Mouse (Mus musculus): Measurements from ENCODE around the gene Tnfsf11.

Tnfsf11 gene

DNA sequence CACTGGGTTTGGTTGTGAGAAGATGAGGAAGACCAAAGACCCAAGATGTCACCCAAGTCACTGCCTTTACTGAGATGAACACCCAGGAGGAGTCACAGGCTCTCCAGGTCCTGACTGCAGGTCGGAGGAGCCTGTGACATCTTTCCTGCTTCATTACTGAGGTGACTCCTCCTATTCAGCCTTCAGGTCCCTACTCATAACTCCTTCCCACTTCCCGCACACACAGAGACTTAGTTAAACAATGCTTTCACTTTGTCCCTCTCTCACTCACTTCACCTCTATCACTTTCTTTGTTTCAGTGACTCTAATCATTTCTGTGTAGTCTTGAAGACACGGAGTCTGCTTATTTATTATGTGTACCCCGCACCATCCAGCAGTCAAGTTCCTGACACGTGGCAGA, 11.7 kb upstream of the Tnfsf11 start:
- no peak for DNase-seq (ENCODE audit: low read depth, low spot score)
- Histone ChIP-seq H3K36me3 (ENCODE audit: control insufficient read depth, insufficient read depth, low read length, poor library complexity, severe bottlenecking) (no peaks in the 10 kb centered on the region), H3K27me3 (ENCODE audit: control insufficient read depth, insufficient read depth, low read length, poor library complexity, severe bottlenecking) (no peaks in the 10 kb centered on the region)

DNA sequence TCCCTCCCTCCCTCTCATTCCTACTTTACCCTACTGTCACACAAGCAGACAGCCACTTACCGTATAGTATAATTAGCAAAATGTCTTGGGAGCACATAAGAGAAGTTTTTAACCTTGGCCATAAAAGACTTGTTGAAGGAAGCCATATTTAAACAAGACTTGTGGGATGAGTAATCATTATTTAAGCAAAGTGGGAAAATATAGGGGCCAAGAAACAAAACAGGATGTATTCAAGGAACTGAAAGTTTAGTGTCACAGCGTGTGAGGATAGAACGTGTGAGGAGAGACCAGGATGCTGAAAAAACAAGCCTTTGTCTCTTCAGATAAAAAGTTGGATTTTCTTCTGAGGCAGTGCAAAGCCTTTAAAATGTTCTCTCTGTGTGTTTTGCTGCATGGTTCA, 11.2 kb upstream of the Tnfsf11 start:
- no peaks in the 10 kb centered on the region for H3K36me3 ChIP-seq (ENCODE audit: control insufficient read depth, insufficient read depth, low read length, poor library complexity, severe bottlenecking)
- H3K27me3 ChIP-seq (ENCODE audit: control insufficient read depth, insufficient read depth, low read length, poor library complexity, severe bottlenecking): no peaks in the 10 kb centered on the region
- DNase-seq (ENCODE audit: low read depth, low spot score): no peak

DNA sequence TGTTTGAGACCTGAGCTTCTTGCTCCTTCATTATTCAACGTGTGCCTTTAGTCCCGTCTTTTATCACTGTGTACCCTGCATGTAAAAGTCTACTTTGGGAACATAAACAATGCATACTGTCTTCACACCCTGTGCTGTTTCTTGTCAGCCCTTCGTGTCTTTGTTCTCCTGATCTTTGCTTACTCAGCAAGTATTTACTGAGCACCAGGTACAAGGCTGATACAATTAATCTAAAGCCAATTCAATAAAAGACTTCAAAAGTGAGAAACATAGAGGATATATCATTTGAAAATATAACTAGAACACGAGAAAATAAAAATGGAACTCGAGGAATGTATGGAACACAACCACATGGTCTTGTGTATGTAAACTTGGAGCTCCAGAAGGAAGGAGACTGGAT, 9.8 kb upstream of the Tnfsf11 start:
- H3K36me3 ChIP-seq (ENCODE audit: control insufficient read depth, insufficient read depth, low read length, poor library complexity, severe bottlenecking): no peaks in the 10 kb centered on the region
- no peak for DNase-seq (ENCODE audit: low read depth, low spot score)
- H3K27me3 ChIP-seq (ENCODE audit: control insufficient read depth, insufficient read depth, low read length, poor library complexity, severe bottlenecking): no peaks in the 10 kb centered on the region

DNA sequence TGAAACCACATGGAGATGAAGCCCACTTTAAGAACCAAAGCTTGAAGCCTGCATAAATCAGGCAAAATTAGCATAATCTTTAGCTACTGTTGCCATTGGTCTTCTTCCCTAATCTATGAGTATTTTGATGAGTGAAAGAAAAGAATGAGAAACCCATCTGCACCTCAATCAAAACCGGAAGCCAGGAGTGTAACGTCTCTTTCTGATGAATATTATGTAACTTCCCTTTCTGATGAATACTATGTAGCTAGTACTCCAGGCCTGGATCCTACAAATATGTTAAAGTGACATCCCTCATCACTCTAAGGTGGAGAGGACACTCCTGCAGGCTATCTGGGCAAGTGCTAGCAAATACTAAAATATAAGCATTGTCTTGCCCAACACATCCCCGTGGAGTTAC, 6.9 kb downstream of the Tnfsf11 start:
- Histone ChIP-seq H3K36me3 (ENCODE audit: control insufficient read depth, insufficient read depth, low read length, poor library complexity, severe bottlenecking) (no peaks in the 10 kb centered on the region), H3K27me3 (ENCODE audit: control insufficient read depth, insufficient read depth, low read length, poor library complexity, severe bottlenecking) (no peaks in the 10 kb centered on the region)
- no peak for DNase-seq (ENCODE audit: low read depth, low spot score)

DNA sequence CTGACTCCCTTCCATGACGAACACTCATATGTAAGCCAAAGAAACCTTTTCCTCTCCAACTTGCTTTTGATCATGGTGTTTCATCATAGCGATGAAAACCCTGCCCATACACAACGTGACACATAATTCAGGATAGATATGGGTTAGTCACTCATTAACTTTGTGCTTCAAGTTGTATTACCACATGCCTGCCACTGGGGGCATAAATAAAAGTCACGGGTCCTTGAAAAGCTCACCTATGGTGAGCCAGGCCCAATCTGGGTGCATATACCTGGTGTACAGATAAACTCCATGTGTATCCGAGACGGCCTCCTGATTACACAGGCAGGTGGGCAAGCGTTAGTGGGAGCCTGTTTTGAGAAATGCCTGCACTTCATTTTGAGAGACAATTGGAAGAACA, 15.2 kb downstream of the Tnfsf11 start:
- no peaks in the 10 kb centered on the region for H3K36me3 ChIP-seq (ENCODE audit: control insufficient read depth, insufficient read depth, low read length, poor library complexity, severe bottlenecking)
- no peaks in the 10 kb centered on the region for H3K27me3 ChIP-seq (ENCODE audit: control insufficient read depth, insufficient read depth, low read length, poor library complexity, severe bottlenecking)
- DNase-seq (ENCODE audit: low read depth, low spot score): no peak

DNA sequence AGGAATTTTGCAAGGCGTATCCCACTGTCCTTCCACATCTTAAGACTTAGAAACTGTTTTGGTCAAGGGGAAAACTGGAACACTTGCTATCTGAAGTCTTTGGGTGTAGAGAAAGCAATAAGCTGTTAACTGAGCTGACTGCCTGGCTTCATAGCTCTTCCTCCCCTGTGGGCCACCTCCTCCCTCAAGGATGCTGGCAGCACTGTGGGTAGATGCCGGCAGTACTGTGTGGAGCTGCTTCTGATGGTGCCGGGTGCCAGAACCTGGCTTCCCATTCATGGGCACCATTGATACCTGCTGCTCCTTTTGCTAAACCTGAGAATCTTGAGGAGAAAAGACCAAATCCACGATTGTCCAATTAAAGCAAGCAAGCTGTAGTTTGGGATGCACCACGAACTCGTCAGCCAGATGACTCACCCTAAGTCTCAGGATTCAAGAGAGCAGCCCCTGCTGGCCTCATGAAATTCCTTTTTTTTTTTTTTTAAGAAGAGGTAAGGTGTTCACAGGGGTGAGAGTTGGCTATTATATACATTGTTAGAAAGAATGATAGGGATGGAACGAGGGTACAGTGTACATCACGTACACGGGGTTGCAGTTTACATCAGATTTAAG, 17.8 kb downstream of the Tnfsf11 start:
- Histone ChIP-seq H3K27me3 (ENCODE audit: control insufficient read depth, insufficient read depth, low read length, poor library complexity, severe bottlenecking) (no peaks in the 10 kb centered on the region), H3K36me3 (ENCODE audit: control insufficient read depth, insufficient read depth, low read length, poor library complexity, severe bottlenecking) (no peaks in the 10 kb centered on the region)
- no peak for DNase-seq (ENCODE audit: low read depth, low spot score)

DNA sequence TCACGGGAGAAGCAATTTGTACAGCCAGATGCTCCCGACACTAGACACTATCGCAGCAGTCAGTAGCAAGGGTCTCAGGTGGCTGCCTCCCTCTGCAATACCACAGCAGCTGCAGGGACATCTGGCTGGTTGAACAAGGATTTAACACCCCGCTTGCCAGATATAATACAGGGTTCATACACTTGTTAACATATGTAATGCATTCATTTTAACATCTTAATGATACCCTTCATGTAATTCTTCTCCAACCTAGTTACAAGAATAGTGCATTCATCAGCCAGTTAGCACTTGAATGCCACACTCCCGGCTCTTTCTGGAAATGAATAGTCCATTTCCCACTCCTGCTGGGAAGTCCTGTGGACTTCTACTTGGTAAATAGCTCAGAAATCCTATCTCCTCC, 18.9 kb downstream of the Tnfsf11 start:
- no peak for DNase-seq (ENCODE audit: low read depth, low spot score)
- Histone ChIP-seq H3K27me3 (ENCODE audit: control insufficient read depth, insufficient read depth, low read length, poor library complexity, severe bottlenecking) (no peaks in the 10 kb centered on the region), H3K36me3 (ENCODE audit: control insufficient read depth, insufficient read depth, low read length, poor library complexity, severe bottlenecking) (no peaks in the 10 kb centered on the region)

DNA sequence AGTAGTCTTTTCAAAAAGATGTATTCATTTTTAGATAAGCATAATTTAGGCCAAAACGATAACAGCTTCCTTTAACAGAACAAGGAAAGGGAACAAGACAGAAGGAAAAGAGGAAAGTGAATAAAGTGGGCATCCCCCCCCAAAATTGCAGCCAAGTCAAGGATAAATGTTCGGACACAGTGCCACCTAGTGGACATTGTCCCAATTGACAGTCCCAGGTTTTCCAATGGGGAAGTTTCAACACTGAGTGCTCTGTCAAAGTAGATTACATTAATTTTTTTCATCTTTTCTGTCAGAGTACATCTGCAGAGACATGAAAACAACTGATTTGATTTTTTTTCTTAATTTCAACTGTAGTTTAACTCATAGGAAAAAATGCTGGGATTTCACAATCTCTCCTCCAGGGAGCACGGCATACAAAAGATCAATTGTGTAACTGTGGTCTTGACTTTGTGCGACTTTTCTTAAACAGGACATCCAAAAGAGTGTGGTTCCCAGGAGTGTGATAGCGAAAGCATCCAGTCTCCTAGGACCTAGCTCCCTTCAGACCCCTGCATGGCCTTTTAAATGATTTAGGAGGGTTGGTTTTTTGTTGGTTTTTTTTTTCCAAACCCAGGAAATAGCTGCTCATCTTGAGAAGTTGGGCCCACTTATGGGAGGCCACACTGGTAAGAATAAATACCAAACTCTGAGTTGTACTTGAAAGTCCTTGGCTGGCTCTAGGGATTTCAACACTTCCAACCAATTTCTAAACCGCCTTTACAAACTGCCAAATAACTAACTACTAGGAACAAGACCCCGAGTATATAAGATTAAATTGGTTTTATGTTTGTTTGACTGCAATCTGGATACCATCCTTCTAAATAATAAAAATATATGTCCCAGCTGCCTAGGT, 19.7 kb downstream of the Tnfsf11 start:
- DNase-seq (ENCODE audit: low read depth, low spot score): peak; percentile 63
- H3K27me3 ChIP-seq (ENCODE audit: control insufficient read depth, insufficient read depth, low read length, poor library complexity, severe bottlenecking): no peaks in the 10 kb centered on the region

DNA sequence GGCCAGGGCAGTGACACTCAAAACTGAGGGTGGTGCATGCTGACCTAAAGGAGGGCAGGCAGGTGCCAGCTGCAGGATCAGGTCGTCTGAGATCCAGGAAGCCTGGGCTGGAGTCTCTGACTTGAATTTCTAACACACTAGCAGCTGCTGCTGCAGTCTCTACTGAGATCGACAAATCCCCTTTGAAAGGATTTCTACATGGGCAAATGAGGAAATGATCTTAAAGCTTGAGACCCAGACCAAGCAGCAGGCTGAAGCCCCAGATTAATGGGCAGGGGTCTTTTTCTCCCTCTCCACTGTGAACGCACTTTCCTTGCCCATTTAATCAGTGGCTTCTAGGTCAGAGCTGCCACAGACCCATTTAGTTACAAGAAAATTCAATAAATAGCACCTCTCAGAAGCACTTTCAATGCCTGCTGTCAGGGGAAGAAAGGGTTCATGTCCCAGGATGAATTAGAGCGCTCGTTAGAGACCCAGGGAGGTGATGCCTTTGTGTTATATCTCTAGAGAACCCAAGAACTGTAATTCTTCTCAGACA, 21.8 kb downstream of the Tnfsf11 start:
- H3K36me3 ChIP-seq (ENCODE audit: control insufficient read depth, insufficient read depth, low read length, poor library complexity, severe bottlenecking): no peaks in the 10 kb centered on the region
- DNase-seq (ENCODE audit: low read depth, low spot score): no peak
- no peaks in the 10 kb centered on the region for H3K27me3 ChIP-seq (ENCODE audit: control insufficient read depth, insufficient read depth, low read length, poor library complexity, severe bottlenecking)

More for the DNA sequence above, 19.7 kb downstream of the Tnfsf11 start:
- no peaks in the 10 kb centered on the region for H3K36me3 ChIP-seq (ENCODE audit: control insufficient read depth, insufficient read depth, low read length, poor library complexity, severe bottlenecking)

DNA sequence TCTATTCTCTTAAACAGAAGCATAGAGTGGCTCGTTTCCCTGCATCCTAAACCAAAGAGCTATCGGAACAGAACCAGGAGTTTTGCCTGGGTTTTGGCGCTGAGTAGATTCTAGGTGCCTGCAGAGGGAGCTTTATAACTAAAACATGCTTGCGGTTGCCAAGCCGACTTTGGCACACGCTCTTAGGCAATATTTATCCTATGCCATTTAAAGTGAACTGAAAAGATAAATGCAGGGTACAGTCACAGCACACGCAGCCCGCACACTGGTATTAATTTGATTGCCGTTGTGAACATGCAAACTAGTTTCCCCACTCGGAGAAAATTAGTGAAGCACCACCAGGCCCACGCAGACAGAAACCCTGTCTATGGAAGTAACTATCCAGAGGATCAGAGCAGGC, 25.4 kb downstream of the Tnfsf11 start:
- no peak for DNase-seq (ENCODE audit: low read depth, low spot score)
- H3K36me3 ChIP-seq (ENCODE audit: control insufficient read depth, insufficient read depth, low read length, poor library complexity, severe bottlenecking): no peaks in the 10 kb centered on the region

DNA sequence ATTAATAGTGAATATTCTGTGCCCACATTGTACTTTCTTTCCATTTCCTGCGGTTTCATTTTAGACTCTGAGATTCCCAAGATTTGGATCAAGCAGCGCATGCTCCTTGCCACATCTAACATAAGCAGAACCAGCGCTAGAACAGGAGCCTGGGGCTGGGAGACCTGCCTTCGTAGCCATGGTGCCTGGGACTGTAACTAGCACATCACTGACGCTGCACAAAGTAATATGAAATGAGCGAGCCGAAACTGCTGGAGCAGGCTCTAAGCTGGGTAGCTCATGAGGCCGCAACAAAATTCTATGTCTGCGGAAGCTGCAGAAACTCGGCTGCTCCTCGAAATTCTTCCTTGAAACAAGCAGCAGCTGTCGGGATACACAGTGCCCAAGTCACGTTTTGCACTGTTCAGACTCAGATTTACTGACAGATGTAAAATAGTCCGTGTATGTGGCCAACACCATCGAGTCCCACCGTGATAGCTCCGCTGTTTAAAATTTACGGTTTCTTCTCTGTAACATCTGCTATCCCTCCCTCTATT, 31.4 kb downstream of the Tnfsf11 start:
- no peak for DNase-seq (ENCODE audit: low read depth, low spot score)
- Histone ChIP-seq H3K27me3 (ENCODE audit: control insufficient read depth, insufficient read depth, low read length, poor library complexity, severe bottlenecking) (no peaks in the 10 kb centered on the region), H3K36me3 (ENCODE audit: control insufficient read depth, insufficient read depth, low read length, poor library complexity, severe bottlenecking) (no peaks in the 10 kb centered on the region)

More for the DNA sequence above, 25.4 kb downstream of the Tnfsf11 start:
- no peaks in the 10 kb centered on the region for H3K27me3 ChIP-seq (ENCODE audit: control insufficient read depth, insufficient read depth, low read length, poor library complexity, severe bottlenecking)

DNA sequence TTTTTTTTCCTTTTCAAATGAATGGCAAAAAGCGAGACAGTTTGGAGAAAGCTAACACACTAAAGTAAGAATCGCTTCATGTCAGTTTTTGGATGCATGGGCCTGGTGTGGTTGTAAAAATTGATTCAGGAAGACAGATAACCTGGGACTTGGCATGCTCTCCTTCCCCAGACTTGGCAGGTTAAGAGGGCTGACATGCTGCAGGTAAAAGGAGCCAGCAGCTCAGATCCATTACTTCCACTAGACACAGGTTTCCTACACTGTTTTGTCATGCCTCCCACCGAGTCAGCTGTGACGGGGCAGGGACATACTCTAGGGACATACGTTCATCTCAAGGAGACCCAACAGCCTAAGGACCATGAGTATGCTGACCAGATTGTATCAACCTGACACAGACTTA, 33.0 kb downstream of the Tnfsf11 start:
- no peaks in the 10 kb centered on the region for H3K36me3 ChIP-seq (ENCODE audit: control insufficient read depth, insufficient read depth, low read length, poor library complexity, severe bottlenecking)
- DNase-seq (ENCODE audit: low read depth, low spot score): no peak
- H3K27me3 ChIP-seq (ENCODE audit: control insufficient read depth, insufficient read depth, low read length, poor library complexity, severe bottlenecking): no peaks in the 10 kb centered on the region

DNA sequence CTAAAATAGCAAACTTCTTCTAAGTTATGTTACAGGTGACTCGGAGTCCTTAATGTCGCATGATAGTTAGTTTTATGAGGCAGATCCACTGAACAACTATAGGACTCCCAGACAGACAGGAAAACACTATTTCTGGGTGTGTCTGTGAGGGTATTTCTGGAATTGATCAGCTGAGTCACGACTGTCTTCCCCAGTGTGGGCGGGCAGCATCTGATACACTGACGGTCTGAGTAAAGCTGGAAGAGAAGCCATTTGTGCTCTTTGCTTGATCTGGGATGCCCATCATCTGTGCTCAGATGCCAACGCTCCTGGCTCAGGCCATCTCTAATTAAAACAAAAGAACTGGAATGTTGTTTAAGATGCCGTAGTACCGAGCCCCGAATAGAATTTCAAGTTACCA, 33.7 kb downstream of the Tnfsf11 start:
- Histone ChIP-seq H3K27me3 (ENCODE audit: control insufficient read depth, insufficient read depth, low read length, poor library complexity, severe bottlenecking) (no peaks in the 10 kb centered on the region), H3K36me3 (ENCODE audit: control insufficient read depth, insufficient read depth, low read length, poor library complexity, severe bottlenecking) (no peaks in the 10 kb centered on the region)
- no peak for DNase-seq (ENCODE audit: low read depth, low spot score)

DNA sequence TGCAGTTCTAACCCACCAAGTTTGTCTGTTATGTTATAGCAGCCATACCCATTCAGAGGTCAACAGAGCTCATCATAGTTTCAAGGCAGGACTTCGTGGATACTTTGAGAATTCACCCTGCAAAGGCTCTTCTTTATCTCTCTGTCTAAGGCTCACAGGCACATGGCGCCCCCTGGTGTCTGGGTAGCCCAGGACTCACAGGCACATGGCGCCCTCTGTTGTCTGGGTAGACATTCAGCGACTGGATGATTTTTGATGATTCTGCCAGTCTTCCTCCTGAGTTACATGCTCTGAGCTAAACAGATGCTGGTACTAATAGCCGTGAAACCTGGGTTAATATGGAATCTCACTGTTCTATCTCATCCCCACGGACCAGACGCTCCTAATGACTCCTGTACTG, 34.3 kb downstream of the Tnfsf11 start:
- H3K36me3 ChIP-seq (ENCODE audit: control insufficient read depth, insufficient read depth, low read length, poor library complexity, severe bottlenecking): no peaks in the 10 kb centered on the region

DNA sequence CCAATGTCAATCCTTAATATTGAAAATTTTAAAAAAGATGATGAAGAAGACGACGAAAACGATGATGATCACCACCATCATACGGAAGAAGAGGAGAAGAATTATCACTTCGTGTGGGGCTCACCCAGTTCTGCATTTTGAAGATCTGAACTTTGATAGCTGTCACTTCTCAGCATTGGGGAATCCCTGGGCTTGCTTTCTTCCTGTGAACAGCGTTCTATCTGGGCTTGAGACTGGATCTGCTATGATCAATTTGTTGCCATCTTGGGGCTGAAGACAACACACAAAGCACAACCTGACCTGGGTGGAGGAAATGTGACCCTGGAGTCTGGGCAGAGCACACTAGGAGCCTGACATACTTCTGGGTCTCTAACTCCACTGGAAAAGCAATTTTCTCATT, 43.0 kb downstream of the Tnfsf11 start:
- no peaks in the 10 kb centered on the region for H3K36me3 ChIP-seq (ENCODE audit: control insufficient read depth, insufficient read depth, low read length, poor library complexity, severe bottlenecking)
- H3K27me3 ChIP-seq (ENCODE audit: control insufficient read depth, insufficient read depth, low read length, poor library complexity, severe bottlenecking): no peaks in the 10 kb centered on the region
- DNase-seq (ENCODE audit: low read depth, low spot score): no peak

More for the DNA sequence above, 34.3 kb downstream of the Tnfsf11 start:
- peak; percentile 60 for DNase-seq (ENCODE audit: low read depth, low spot score)
- no peaks in the 10 kb centered on the region for H3K27me3 ChIP-seq (ENCODE audit: control insufficient read depth, insufficient read depth, low read length, poor library complexity, severe bottlenecking)

All from splenic B cell, adult 2 months (primary cell).